Mouse (Mus musculus) forebrain, embryonic 15.5 days (tissue): ENCODE data around the gene Prkaca. TPM values are rescaled to one million over a fixed set of nuclear protein-coding genes. Genes with fewer than 3 reads are reported as not detected.

Source experiments
- ATAC-seq: fragments of 200-750 bp; cut with Nextera tagmentation; replicated peaks from 2 replicates; pipeline ENCODE4 v1.8.0; 2017; ENCODE audit warnings: mild to moderate bottlenecking, moderate TSS enrichment, moderate library complexity
- H3K27ac ChIP-seq: fragments of 300-500 bp; sonication (generic); replicated peaks from 2 replicates; pipeline ENCODE4 v1.5.1; 2015; ENCODE audit warnings: mild to moderate bottlenecking, inconsistent platforms
- H3K27me3 ChIP-seq: fragments of 300-500 bp; sonication (generic); 2 replicates; pipeline ENCODE4 v1.6.1; 2015; ENCODE audit warnings: inconsistent platforms
- H3K36me3 ChIP-seq: fragments of 300-500 bp; sonication (generic); 2 replicates; pipeline ENCODE4 v1.6.1; 2015; ENCODE audit warnings: mild to moderate bottlenecking, inconsistent platforms
- H3K4me1 ChIP-seq: fragments of 300-500 bp; sonication (generic); 2 replicates; pipeline ENCODE4 v1.6.1; 2015; ENCODE audit warnings: inconsistent platforms
- H3K4me2 ChIP-seq: fragments of 300-500 bp; sonication (generic); replicated peaks from 2 replicates; pipeline ENCODE4 v1.6.1; 2015; ENCODE audit warnings: mild to moderate bottlenecking, inconsistent platforms
- H3K4me3 ChIP-seq: fragments of 300-500 bp; sonication (generic); 2 replicates; pipeline ENCODE4 v1.5.1; 2015; ENCODE audit warnings: mild to moderate bottlenecking, inconsistent platforms
- H3K9ac ChIP-seq: fragments of 300-500 bp; sonication (generic); replicated peaks from 2 replicates; pipeline ENCODE4 v1.6.1; 2015; ENCODE audit warnings: mild to moderate bottlenecking, inconsistent platforms
- H3K9me3 ChIP-seq: fragments of 300-500 bp; sonication (generic); 2 replicates; pipeline ENCODE4 v1.6.1; 2016; ENCODE audit warnings: inconsistent platforms
- WGBS: fragments of 180-500 bp; shearing (Covaris S2); methylation state at CpG from one replicate; pipeline ENCODE4 v1.1.7; 2015; ENCODE audit warnings: mixed read lengths; 5-methylcytosine and 5-hydroxymethylcytosine counted together
- polyA plus RNA-seq: library from polyadenylated mRNA; unstranded; fragments of >200 nt; fragmentation: Nextera tagmentation; extraction: Ambion mirVana; gene quantifications from 2 replicates; pipeline ENCODE4 v1.2.1, GENCODE M21; 2015

Prkaca gene
- polyA plus RNA-seq, 1 experiment from 2014 or later: 178 TPM

DNA sequence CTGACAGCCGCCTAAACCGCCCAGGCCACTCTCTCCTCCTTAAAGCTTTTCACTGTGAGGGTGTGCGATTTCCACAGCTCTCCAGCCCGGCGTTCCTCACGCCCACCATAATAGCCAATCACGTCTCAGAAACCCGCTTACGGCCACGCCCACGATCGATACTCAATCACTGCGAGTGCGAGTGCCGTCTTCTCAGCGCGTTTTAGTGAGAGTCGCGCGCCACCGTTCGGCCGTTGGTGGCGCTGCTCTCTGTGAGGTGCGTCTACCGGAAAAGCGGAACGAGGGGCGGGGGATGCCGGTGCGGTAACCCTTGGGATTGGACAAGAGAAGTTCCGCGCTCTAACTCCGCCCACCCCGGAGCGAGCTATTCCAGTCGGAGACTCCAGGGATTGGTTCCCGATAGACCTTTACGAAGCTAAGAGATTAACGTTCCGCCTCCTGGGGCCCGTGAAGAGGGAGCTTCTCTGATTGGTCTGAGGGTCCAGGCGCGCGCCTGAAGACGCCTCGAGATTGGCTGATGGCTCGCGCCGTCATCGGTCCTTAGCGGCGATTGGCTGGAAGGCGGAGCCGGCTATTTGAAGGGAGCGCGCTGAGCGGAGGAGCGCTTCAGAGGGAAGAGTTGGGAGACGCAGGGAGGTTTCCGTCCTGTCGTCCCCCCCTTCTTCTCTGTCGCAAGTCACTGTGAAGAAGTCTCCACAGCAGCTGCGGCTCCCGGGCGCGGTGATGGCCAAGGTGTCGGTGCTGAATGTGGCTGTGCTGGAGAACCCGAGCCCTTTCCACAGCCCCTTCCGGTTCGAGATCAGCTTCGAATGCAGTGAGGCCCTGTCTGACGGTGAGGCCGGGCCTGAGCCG is 17.5 kb upstream of the Prkaca start, which contains the start of the genes Gm10644 and Asf1b:
Gene Gm10644, minus strand, starts transcription at position 100 of the 852 bp plus-strand sequence.
Gene Asf1b, plus strand, starts transcription at position 402 of the 852 bp plus-strand sequence.
- H3K4me2 ChIP-seq: peak within 1 kb of the TSS; percentile 91
- peak within 1 kb of the TSS; percentile 44 for H3K9ac ChIP-seq
- H3K36me3 ChIP-seq: no peaks in the 10 kb centered on the region
- ATAC-seq: peak; percentile 100
- H3K4me1 ChIP-seq: peaks cover 24% of the 10 kb centered on the region
- peak within 1 kb of the TSS; percentile 71 for H3K27ac ChIP-seq
- no peaks in the 10 kb centered on the region for H3K27me3 ChIP-seq
- WGBS: under 1% methylated on average over 73 of the region's 75 CpGs
- H3K4me3 ChIP-seq: peak within 1 kb of the TSS; percentile 55
- H3K9me3 ChIP-seq: no peaks in the 10 kb centered on the region

DNA sequence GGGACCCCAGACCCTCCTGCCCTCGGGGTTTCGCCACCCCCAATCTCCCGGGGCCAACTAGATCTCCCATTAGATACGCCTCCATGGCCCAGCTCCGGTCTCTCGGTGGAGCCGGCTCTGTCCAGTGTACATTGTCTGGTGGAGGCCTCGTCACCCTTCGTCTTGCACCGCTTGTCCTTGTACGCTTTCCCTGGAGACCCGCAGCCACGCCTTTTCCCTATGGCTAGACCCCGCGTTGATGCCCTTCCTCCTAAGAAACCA is 16.9 kb upstream of the Prkaca start:
- Histone ChIP-seq H3K9me3 (no peaks in the 10 kb centered on the region), H3K27me3 (no peaks in the 10 kb centered on the region), H3K9ac (peak overlapping the region; percentile 36), H3K4me3 (peak overlapping the region; percentile 55), H3K27ac (no peak overlapping the region), H3K36me3 (no peaks in the 10 kb centered on the region), H3K4me2 (peak overlapping the region; percentile 91), H3K4me1 (peaks cover 24% of the 10 kb centered on the region)
- WGBS: 0% methylated on average over 15 of the region's 15 CpGs
- ATAC-seq: no peak

DNA sequence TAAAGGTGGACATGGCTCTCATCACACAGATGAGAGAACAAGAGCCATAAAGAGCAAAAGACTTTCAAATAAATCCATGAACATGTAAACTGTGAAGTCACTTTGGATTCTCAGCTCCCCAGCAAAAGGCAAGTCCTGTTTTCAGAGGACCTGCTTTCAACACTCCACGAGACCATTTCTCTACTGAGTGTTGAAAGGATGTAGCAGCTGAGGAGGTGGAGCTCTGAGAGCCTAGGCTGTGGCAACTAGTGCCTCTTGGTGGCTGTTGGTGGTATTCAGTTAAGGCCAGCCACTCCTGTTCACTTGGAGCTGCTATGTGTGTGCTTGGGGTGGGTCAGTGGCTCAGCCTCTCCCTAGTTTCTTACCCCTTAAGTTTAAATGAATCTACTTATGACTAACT is 16.0 kb upstream of the Prkaca start:
- no peaks in the 10 kb centered on the region for H3K36me3 ChIP-seq
- H3K27ac ChIP-seq: no peak overlapping the region
- no peak for ATAC-seq
- H3K27me3 ChIP-seq: no peaks in the 10 kb centered on the region
- H3K4me1 ChIP-seq: peaks cover 24% of the 10 kb centered on the region
- H3K9ac ChIP-seq: no peak overlapping the region
- H3K4me3 ChIP-seq: peak overlapping the region; percentile 55
- 3% methylated on average over 1 of the region's 1 CpGs for WGBS
- H3K4me2 ChIP-seq: peak overlapping the region; percentile 91
- no peaks in the 10 kb centered on the region for H3K9me3 ChIP-seq

DNA sequence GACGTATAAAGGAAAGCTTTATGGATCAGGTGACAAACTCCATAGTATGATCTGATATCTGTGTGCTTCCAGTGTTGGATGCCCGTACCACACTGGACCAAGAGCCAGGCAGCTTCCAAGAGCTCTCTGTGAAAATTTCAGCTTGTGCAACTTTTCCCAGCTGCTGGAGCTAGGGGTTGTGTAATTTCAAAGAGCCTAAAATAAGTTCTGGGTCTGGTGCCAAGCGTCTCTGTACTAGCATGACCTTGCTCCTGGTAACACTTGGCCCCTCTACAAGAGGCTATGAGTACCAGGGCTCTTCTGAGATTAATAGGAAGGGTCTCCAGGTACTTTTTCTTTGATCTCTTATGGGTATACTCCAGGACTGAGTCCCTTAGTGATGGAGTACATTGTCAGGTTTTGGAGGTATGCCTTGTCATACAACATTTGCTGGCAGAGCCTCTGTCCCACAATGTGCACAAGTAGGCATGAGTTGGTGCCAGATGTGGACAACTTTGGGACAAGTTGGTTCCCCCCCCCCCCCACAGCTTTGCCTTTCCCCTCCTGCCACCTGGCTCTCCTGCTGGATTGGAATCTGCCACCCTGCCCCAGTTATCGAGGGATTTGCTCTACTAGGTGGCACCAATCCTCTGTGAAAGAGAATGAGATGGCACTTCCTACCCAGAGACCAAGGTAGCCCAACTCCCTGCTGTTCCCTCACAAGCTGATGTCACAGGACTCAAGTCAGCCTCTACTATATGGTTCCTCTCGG is 8.6 kb upstream of the Prkaca start:
- ATAC-seq: no peak
- Histone ChIP-seq H3K4me2 (no peak overlapping the region), H3K9me3 (no peaks in the 10 kb centered on the region), H3K4me1 (no peaks in the 10 kb centered on the region), H3K27me3 (no peaks in the 10 kb centered on the region), H3K4me3 (no peak overlapping the region), H3K36me3 (peaks cover 6% of the 10 kb centered on the region; the same call in 1 of the 2 replicates), H3K27ac (no peak overlapping the region), H3K9ac (no peak overlapping the region)
- 91% methylated on average over 5 of the region's 5 CpGs for WGBS

DNA sequence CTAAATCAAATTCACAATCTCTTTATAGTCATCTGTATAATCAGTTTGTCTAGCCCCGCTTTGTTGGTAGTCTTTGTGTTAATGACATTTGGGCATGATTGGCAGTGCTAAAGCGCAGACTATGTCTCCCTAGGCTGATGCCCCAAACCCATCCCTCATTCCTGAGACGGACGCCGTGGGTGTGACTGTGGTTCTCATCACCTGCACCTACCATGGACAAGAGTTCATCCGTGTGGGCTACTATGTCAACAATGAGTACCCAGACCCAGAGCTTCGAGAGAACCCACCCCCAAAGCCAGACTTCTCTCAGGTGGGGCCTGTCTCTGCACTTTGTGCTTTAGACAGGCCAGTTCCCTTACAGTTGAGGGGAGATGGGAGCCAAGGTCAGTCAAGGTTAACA is 5.1 kb upstream of the Prkaca start:
- H3K9ac ChIP-seq: no peak overlapping the region
- peaks cover 6% of the 10 kb centered on the region; the same call in 1 of the 2 replicates for H3K36me3 ChIP-seq
- no peaks in the 10 kb centered on the region for H3K27me3 ChIP-seq
- no peak overlapping the region for H3K4me2 ChIP-seq
- no peaks in the 10 kb centered on the region for H3K9me3 ChIP-seq
- no peak for ATAC-seq
- H3K27ac ChIP-seq: no peak overlapping the region
- H3K4me1 ChIP-seq: peaks cover 7% of the 10 kb centered on the region
- WGBS: 97% methylated on average over 7 of the region's 7 CpGs
- no peak overlapping the region for H3K4me3 ChIP-seq

DNA sequence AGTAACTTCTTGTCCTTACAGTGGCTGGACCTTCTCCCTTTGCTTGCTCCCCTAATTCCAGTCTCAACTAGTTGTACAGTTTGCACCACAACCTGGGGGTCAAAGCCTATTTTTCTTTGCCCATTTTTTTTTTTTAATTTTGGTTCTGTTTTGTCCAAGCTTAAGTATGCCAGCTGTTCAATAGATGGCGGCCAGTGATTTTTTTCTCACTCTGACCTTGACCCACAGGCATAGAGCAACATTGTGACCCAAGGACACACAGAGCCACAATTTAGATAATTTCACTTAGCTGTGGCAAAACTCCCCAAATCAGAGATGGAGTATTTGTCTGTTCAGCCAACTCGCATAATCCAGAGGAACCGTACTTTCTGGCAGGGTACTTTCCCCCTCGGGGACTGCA is 1.7 kb upstream of the Prkaca start:
- Histone ChIP-seq H3K36me3 (peaks cover 6% of the 10 kb centered on the region; the same call in 1 of the 2 replicates), H3K27me3 (no peaks in the 10 kb centered on the region), H3K9me3 (no peaks in the 10 kb centered on the region), H3K4me2 (no peak overlapping the region), H3K4me3 (0 out of 2 replicates have a peak overlapping the region, but pooled peaks have one; percentile 90), H3K27ac (no peak overlapping the region), H3K4me1 (peaks cover 20% of the 10 kb centered on the region), H3K9ac (no peak overlapping the region)
- 91% methylated on average over 4 of the region's 4 CpGs for WGBS
- ATAC-seq: no peak

DNA sequence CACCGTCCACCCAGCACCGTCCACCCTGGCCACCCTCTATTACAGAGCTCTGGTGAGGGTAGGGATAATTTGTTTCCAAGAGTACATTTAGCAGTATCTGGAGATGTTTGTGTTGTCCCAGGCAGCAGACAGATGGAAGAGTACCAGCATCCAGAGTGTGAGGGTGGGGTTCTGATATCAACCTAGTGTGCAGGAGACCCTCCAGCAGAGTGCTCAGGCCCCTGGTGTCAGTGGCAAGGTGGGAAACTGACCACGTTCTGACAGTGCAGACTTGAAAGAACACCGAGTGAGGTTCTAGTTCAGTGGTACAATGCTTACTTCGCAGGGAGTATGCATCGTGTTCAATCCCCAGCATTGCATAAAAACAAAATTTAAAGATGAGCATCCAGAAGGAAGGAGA is 1.1 kb upstream of the Prkaca start:
- ATAC-seq: no peak
- H3K36me3 ChIP-seq: peaks cover 6% of the 10 kb centered on the region; the same call in 1 of the 2 replicates

DNA sequence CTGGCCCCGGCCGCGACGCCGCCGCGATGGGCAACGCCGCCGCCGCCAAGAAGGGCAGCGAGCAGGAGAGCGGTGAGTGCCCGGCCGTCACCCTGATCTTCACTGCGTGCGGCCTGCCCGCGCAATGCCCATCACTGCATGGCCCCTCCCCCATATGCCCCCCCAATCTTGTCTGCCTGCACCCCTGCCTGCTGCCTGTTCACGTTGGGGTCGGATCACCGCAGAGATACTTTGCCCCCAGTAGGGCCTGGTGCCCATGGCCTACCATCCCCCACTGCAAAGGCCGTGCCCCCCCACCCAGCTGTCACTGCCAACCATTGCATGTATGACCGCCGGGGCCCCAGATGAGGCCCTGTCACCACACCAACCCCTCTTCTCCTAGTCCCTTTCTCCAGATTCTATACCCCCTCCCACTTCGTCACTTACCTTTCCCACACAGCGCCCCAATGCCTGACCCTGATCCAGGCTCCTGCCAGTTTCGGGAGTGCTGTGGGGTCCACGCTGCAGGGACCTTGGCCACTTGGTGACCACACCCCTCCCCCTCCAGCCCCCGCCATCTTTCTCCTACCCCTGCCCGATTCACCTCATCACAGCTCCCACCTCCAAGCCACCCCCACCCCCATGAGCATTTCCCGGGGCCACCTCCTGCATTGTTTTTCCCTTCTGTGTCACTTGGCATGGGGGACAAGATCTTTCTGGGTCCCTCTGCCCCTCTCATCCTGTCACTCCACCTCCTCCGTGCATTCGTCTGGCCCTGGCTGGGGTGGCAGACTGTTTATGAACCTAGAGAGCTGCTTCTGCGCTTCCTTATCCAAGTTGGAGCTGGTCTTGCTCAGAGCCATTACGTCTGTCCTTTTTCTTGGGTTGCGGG is 603 bp downstream of the Prkaca start:
- peak; percentile 46; the same call in 1 of the 2 replicates for ATAC-seq
- H3K27ac ChIP-seq: peak overlapping the region; percentile 81

More for the DNA sequence above, 1.1 kb upstream of the Prkaca start:
- Histone ChIP-seq H3K9ac (peak overlapping the region; percentile 73), H3K27ac (peak overlapping the region; percentile 69; the same call in 1 of the 2 replicates), H3K9me3 (no peaks in the 10 kb centered on the region), H3K27me3 (no peaks in the 10 kb centered on the region), H3K4me2 (peak overlapping the region; percentile 83), H3K4me3 (peak overlapping the region; percentile 90), H3K4me1 (peaks cover 20% of the 10 kb centered on the region)
- 80% methylated on average over 6 of the region's 6 CpGs for WGBS

DNA sequence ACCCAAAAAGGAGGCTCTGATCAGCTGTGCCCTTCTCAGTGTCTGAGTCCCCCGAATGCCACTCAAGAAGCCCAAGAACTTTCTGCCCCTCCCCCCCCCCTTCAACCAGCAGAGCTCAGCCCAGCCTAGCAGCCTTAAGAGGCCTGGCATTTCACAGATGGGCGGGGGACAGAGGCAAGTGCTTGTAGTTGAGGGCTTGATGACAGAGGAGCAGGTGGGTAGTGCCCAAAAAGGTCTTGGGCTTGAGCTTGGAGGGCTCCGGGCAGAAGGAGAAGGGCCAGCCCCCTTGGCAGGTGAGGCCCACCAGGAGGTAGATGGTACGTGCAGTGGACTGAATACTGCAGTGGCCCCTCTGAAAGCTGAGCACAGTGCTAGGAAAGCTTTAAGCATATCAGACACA is 1.7 kb downstream of the Prkaca start:
- Histone ChIP-seq H3K36me3 (no peaks in the 10 kb centered on the region), H3K4me2 (peak overlapping the region; percentile 96; the same call in 1 of the 2 replicates), H3K27ac (no peak overlapping the region), H3K9ac (no peak overlapping the region), H3K27me3 (no peaks in the 10 kb centered on the region), H3K9me3 (no peaks in the 10 kb centered on the region), H3K4me3 (peak overlapping the region; percentile 90; the same call in 1 of the 2 replicates), H3K4me1 (peaks cover 34% of the 10 kb centered on the region)
- ATAC-seq: no peak
- 74% methylated on average over 4 of the region's 4 CpGs for WGBS

More for the DNA sequence above, 603 bp downstream of the Prkaca start:
- peaks cover 34% of the 10 kb centered on the region for H3K4me1 ChIP-seq
- peak overlapping the region; percentile 90 for H3K4me3 ChIP-seq
- 0 out of 2 replicates have a peak, but pooled peaks cover 3% of the 10 kb centered on the region for H3K36me3 ChIP-seq
- no peaks in the 10 kb centered on the region for H3K9me3 ChIP-seq
- peak overlapping the region; percentile 89 for H3K9ac ChIP-seq
- 2% methylated on average over 37 of the region's 37 CpGs for WGBS
- H3K27me3 ChIP-seq: no peaks in the 10 kb centered on the region
- H3K4me2 ChIP-seq: peak overlapping the region; percentile 96

DNA sequence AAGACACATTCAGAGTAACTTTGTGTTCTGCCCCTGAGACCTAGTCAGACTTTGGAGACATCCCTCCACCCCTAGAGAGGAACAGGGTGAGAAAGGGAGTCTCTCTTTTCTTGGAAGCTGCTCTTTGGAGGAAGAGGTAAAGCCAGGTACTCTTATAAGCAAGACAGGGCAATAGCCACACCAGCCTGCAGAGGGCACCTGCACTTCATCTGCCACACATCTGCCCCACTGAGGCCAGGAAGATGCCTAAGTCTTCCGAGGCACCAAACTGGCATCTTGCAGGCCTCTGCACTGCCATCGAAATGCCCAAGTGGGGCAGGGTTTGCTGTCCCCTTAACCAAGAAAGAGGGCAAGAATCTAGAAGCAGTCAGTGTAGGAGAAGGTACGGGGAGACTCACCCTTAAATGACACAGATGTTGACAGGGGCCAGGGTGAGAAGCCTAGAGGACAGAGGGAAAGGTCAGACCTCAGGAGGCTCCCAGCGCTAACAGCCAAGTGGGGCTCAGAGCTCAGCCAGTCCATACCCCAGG is 3.4 kb downstream of the Prkaca start:
- peaks cover 34% of the 10 kb centered on the region for H3K4me1 ChIP-seq
- 89% methylated on average over 4 of the region's 4 CpGs for WGBS
- no peak for ATAC-seq

DNA sequence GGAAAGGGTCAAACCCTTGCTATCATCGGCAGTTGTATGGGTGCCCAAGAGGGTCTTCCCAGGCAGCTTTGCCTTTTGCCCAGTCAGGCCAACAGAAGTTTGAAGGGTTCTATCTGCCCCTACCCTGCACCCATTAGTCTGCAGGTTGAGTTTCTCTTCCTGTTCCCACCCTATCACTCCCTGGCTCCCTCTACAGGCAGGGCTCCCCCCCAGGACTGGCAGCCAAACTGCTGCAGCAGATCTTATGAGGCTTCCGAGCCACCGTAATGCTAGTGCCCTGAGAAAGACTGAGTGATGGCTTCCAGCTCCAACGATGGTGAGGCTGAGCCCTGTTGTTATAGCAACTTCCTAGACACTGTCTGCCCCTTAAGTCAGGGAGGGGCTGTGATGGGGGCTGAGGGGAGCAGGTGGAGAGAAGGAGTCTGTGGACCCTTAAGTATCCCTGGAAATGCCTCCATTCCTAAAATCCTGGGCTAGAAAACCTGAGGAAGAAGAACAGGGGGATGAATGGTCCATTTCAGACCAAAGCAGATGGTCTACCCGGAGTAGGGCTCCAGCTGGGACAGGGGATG is 4.1 kb downstream of the Prkaca start:
- ATAC-seq: no peak
- Histone ChIP-seq H3K9me3 (no peaks in the 10 kb centered on the region), H3K27ac (no peak overlapping the region), H3K27me3 (no peaks in the 10 kb centered on the region), H3K4me1 (peaks cover 31% of the 10 kb centered on the region), H3K4me3 (no peak overlapping the region), H3K36me3 (peaks cover 15% of the 10 kb centered on the region), H3K4me2 (no peak overlapping the region), H3K9ac (no peak overlapping the region)
- WGBS: 81% methylated on average over 5 of the region's 5 CpGs

More for the DNA sequence above, 3.4 kb downstream of the Prkaca start:
- Histone ChIP-seq H3K9ac (no peak overlapping the region), H3K4me3 (no peak overlapping the region), H3K9me3 (no peaks in the 10 kb centered on the region), H3K27me3 (no peaks in the 10 kb centered on the region), H3K4me2 (no peak overlapping the region), H3K27ac (no peak overlapping the region), H3K36me3 (peaks cover 8% of the 10 kb centered on the region)
